Mouse (Mus musculus): ENCODE data around the gene Atp8b5. TPM values are rescaled to one million over a fixed set of nuclear protein-coding genes. Genes with fewer than 3 reads are reported as not detected.

Gene Atp8b5
- polyA plus RNA-seq, 1 experiment, result 0.36 TPM

GRCm38 (mm10) chr4:43399391-43400131, 132.6 kb downstream of the Atp8b5 start:
- DNase-seq, result no peak
- 88% methylated on average over 31 of the region's 31 CpGs for WGBS
- TF ChIP-seq POLR2A (IDR thresholded peaks at IDR 0.05; ENCODE audit: control insufficient read depth, extremely low read depth, insufficient read depth, low read length, poor library complexity) (no peak), CTCF (IDR thresholded peaks at IDR 0.05; ENCODE audit: borderline replicate concordance, control insufficient read depth, extremely low read depth, insufficient read depth, low read length, poor library complexity) (no peak)
- Histone ChIP-seq H3K4me1 (replicated peaks; ENCODE audit: control insufficient read depth, insufficient read depth, low read length) (no peaks in the 10 kb centered on the region), H3K27ac (ENCODE audit: control insufficient read depth, insufficient read depth, low read length) (peak overlapping the region; percentile 12; the same call in 1 of the 2 replicates), H3K36me3 (ENCODE audit: control insufficient read depth, insufficient read depth, low read length) (no peaks in the 10 kb centered on the region), H3K4me3 (ENCODE audit: control insufficient read depth, insufficient read depth, low read length) (no peak overlapping the region), H3K27me3 (ENCODE audit: control insufficient read depth, insufficient read depth, low read length) (no peaks in the 10 kb centered on the region)

DNA sequence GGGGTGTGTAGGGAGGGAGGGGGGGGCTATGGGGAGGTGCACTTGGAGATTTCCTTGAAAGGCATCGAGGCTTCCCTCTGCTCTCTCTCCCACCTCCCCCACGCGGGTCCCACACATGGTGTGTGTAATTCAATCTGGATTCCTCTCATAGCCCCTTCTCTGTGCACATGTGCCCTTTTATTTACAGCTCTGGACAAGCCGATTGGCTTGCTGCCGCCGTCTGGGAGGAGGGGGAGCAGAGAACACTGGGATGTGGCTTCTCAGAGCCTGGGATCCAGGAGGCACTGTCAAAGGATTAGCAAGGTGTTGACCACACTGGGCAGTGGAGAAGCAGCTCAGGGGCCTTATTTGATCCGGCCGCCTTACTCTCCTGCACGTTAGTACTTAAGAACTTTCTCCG, 134.0 kb downstream of the Atp8b5 start:
- no peak overlapping the region for H3K4me3 ChIP-seq (ENCODE audit: control insufficient read depth, insufficient read depth, low read length)
- no peak for DNase-seq
- no peak for TF ChIP-seq POLR2A (IDR thresholded peaks at IDR 0.05; ENCODE audit: control insufficient read depth, extremely low read depth, insufficient read depth, low read length, poor library complexity)
- no peak for TF ChIP-seq CTCF (IDR thresholded peaks at IDR 0.05; ENCODE audit: borderline replicate concordance, control insufficient read depth, extremely low read depth, insufficient read depth, low read length, poor library complexity)
- no peak overlapping the region for H3K27ac ChIP-seq (ENCODE audit: control insufficient read depth, insufficient read depth, low read length)
- no peaks in the 10 kb centered on the region for H3K36me3 ChIP-seq (ENCODE audit: control insufficient read depth, insufficient read depth, low read length)
- no peaks in the 10 kb centered on the region for H3K27me3 ChIP-seq (ENCODE audit: control insufficient read depth, insufficient read depth, low read length)
- WGBS, result 81% methylated on average over 10 of the region's 10 CpGs
- no peaks in the 10 kb centered on the region for H3K4me1 ChIP-seq (replicated peaks; ENCODE audit: control insufficient read depth, insufficient read depth, low read length)

DNA sequence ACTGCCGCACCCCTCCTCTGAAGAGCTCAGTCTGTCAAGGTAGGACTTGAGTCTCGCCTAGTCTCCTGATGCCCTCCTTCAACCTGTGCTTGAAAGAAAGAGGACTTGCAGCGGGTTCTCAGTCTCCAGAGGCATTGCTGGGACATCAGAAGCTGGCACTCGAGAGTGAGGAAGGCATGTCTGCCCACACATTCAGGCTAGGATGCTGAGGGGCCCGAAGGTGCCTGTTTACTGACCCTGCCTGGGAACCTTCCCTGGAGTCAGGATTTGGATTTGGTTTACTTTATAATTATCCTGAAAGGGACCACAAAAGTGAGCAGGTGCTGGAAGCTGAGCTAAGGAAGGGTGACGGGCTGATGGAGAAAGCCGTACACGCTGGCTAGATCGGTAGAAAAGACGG, 134.5 kb downstream of the Atp8b5 start:
- Histone ChIP-seq H3K27ac (ENCODE audit: control insufficient read depth, insufficient read depth, low read length) (no peak overlapping the region), H3K27me3 (ENCODE audit: control insufficient read depth, insufficient read depth, low read length) (no peaks in the 10 kb centered on the region; the same call in 1 of the 2 replicates), H3K36me3 (ENCODE audit: control insufficient read depth, insufficient read depth, low read length) (no peaks in the 10 kb centered on the region), H3K4me1 (replicated peaks; ENCODE audit: control insufficient read depth, insufficient read depth, low read length) (no peaks in the 10 kb centered on the region), H3K4me3 (ENCODE audit: control insufficient read depth, insufficient read depth, low read length) (no peak overlapping the region)
- no peak for TF ChIP-seq CTCF (IDR thresholded peaks at IDR 0.05; ENCODE audit: borderline replicate concordance, control insufficient read depth, extremely low read depth, insufficient read depth, low read length, poor library complexity)
- DNase-seq, result no peak
- 90% methylated on average over 10 of the region's 10 CpGs for WGBS

DNA sequence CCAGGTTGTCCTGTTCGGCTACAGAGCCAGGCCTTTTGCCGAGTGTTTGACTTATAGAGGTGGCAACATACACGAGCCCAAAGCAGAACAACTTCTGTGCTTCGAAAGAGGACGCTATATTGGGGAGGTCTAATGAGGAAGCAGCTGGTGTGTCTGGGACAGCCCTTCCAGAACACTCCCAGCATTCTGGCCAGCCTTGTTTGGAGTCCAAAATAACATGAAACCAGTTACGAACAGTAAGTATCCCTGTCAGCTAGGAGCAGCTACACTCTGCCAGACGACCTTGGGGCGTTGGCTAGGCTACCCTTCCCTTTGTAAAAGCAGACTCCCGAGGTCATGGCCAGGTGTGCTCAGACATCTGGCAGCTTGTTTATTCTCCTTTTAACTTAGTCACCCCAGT, 135.3 kb downstream of the Atp8b5 start:
- no peak for DNase-seq
- no peaks in the 10 kb centered on the region; the same call in 1 of the 2 replicates for H3K27me3 ChIP-seq (ENCODE audit: control insufficient read depth, insufficient read depth, low read length)
- TF ChIP-seq CTCF (IDR thresholded peaks at IDR 0.05; ENCODE audit: borderline replicate concordance, control insufficient read depth, extremely low read depth, insufficient read depth, low read length, poor library complexity) (no peak), POLR2A (IDR thresholded peaks at IDR 0.05; ENCODE audit: control insufficient read depth, extremely low read depth, insufficient read depth, low read length, poor library complexity) (no peak)
- no peaks in the 10 kb centered on the region for H3K36me3 ChIP-seq (ENCODE audit: control insufficient read depth, insufficient read depth, low read length)
- no peak overlapping the region for H3K4me3 ChIP-seq (ENCODE audit: control insufficient read depth, insufficient read depth, low read length)
- H3K4me1 ChIP-seq (replicated peaks; ENCODE audit: control insufficient read depth, insufficient read depth, low read length), result no peaks in the 10 kb centered on the region
- 55% methylated on average over 9 of the region's 9 CpGs for WGBS
- no peak overlapping the region for H3K27ac ChIP-seq (ENCODE audit: control insufficient read depth, insufficient read depth, low read length)

GRCm38 (mm10) chr4:43404697-43405096, 137.7 kb downstream of the Atp8b5 start:
- Histone ChIP-seq H3K27me3 (ENCODE audit: control insufficient read depth, insufficient read depth, low read length) (no peaks in the 10 kb centered on the region; the same call in 1 of the 2 replicates), H3K4me1 (replicated peaks; ENCODE audit: control insufficient read depth, insufficient read depth, low read length) (no peaks in the 10 kb centered on the region), H3K27ac (ENCODE audit: control insufficient read depth, insufficient read depth, low read length) (no peak overlapping the region), H3K36me3 (ENCODE audit: control insufficient read depth, insufficient read depth, low read length) (no peaks in the 10 kb centered on the region), H3K4me3 (ENCODE audit: control insufficient read depth, insufficient read depth, low read length) (no peak overlapping the region)
- DNase-seq, result no peak
- WGBS, result 94% methylated on average over 10 of the region's 10 CpGs
- TF ChIP-seq CTCF (IDR thresholded peaks at IDR 0.05; ENCODE audit: borderline replicate concordance, control insufficient read depth, extremely low read depth, insufficient read depth, low read length, poor library complexity) (no peak), POLR2A (IDR thresholded peaks at IDR 0.05; ENCODE audit: control insufficient read depth, extremely low read depth, insufficient read depth, low read length, poor library complexity) (no peak)

DNA sequence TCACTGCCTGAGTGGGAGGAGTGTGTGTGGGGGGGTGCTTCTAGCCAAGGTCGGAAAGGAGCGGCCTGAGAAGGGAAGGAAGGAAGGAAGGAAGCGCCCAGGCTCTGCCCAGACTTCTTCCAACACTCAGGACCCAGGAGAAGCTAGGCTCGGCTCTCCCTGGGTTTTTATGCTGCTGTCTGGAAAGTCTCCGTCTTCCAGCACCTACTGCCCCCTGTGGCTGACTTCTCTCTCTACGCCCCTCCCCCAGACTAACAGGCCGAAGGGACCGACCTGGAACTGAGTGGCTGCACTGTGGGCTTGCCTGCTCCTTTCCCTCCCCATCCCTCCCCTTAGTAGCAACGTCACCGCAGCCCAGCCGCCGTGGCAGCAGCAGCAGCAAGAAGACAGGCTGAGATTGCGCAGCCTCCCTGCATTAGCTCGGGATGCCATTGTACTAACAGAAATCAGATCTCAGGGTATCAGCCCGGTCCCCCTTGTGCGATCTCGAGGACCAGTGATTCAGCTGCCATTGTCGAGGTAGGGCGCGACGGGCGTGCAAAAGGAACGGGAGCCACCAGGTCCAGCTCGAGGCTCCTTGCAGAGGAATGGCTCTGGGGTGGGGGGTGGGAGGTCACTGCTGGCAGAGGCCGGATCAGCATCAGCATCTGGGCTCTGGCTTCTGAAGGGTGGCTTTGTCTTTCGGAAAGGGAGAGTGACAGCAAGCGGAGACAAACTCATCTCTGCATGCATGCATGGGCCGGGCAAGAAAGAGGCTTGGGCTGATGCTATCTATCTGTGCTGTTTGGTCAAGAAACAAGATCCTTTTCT, 139.4 kb downstream of the Atp8b5 start:
- WGBS, result 15% methylated on average over 28 of the region's 28 CpGs
- Histone ChIP-seq H3K4me1 (replicated peaks; ENCODE audit: control insufficient read depth, insufficient read depth, low read length) (no peaks in the 10 kb centered on the region), H3K27ac (ENCODE audit: control insufficient read depth, insufficient read depth, low read length) (no peak overlapping the region), H3K36me3 (ENCODE audit: control insufficient read depth, insufficient read depth, low read length) (no peaks in the 10 kb centered on the region), H3K4me3 (ENCODE audit: control insufficient read depth, insufficient read depth, low read length) (no peak overlapping the region), H3K27me3 (ENCODE audit: control insufficient read depth, insufficient read depth, low read length) (no peaks in the 10 kb centered on the region; the same call in 1 of the 2 replicates)
- no peak for DNase-seq
- TF ChIP-seq CTCF (IDR thresholded peaks at IDR 0.05; ENCODE audit: borderline replicate concordance, control insufficient read depth, extremely low read depth, insufficient read depth, low read length, poor library complexity) (no peak), POLR2A (IDR thresholded peaks at IDR 0.05; ENCODE audit: control insufficient read depth, extremely low read depth, insufficient read depth, low read length, poor library complexity) (no peak)

All from thymus, adult 2 months (tissue).